Comparison of ENCODE assay signal across 8 mouse cellular contexts in the genomic region with DNA sequence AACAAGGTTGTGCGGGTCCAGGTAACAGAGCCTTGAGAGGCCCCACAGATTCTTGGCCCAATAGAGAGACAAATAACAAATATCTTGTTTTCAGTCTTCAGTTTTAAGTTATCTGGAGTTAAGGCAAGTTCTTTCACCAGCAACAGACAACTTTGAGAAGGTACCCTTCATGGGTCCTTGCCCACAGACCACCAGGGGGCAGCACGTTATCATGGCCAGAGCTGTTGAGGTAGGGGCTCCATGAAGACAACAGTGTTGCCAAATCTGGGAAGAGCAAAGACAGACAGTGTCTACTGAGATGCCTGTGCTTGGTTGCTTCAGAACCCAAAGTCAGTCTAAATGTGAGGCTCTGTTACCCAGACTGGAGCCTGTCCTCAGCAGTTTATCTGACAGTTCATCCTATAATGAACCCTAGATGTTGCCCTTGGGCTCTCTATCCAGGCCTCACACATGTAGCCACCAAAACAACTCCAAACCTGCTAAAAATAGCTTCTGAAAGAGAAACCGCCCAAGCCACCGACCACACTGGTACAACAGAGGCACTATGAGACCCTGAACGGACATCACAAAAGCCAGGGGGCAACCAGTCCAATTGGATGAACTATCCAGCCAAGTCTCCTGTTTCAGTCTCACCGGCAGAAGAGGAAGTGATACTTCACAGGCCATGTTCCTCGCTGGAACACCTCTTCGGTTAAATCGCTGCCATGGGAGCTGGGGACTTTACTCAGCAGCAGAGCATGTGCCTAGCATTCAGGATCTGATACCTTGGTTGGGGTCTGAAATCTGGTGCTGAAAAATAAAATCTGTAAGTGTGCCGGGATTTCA. TPM values are rescaled to one million over a fixed set of nuclear protein-coding genes. Genes with fewer than 3 reads are reported as not detected.
DNase-seq lines count a peak whose midpoint lies in the region; ATAC-seq and TF ChIP-seq lines count a peak whose summit lies in the region.

No protein-coding gene starts in this region.

- TF ChIP-seq CTCF in embryonic fibroblast, embryonic 13.5 days (IDR thresholded peaks at IDR 0.05; ENCODE audit: borderline replicate concordance, insufficient read depth, low read length): peak; percentile 56; the same call in 1 of the 2 replicates

- H3K4me1 ChIP-seq in midbrain, embryonic 14.5 days (ENCODE audit: control insufficient read depth, insufficient read depth, low read length): no peaks in the 10 kb centered on the region
- no peaks in the 10 kb centered on the region for H3K4me1 ChIP-seq in midbrain, embryonic 13.5 days (replicated peaks)
- H3K4me1 ChIP-seq in embryonic fibroblast, embryonic 13.5 days (ENCODE audit: control insufficient read depth, insufficient read depth, low read length): peaks cover 10% of the 10 kb centered on the region; the same call in 1 of the 2 replicates
- H3K4me1 ChIP-seq in limb, embryonic 10.5 days: no peaks in the 10 kb centered on the region

- no peak for TF ChIP-seq POLR2A in embryonic fibroblast, embryonic 13.5 days (IDR thresholded peaks at IDR 0.05; ENCODE audit: low read depth, low read length)

- H3K9ac ChIP-seq in midbrain, embryonic 14.5 days (replicated peaks; ENCODE audit: low read length): no peak overlapping the region
- H3K9ac ChIP-seq in midbrain, embryonic 13.5 days (replicated peaks): no peak overlapping the region

- 79% methylated on average over 10 of the region's 10 CpGs for WGBS in midbrain, embryonic 14.5 days
- 78% methylated on average over 10 of the region's 10 CpGs for WGBS in midbrain, embryonic 13.5 days
- WGBS in limb, embryonic 10.5 days: 74% methylated on average over 10 of the region's 10 CpGs

- 0 out of 2 replicates have a peak, but pooled peaks have one; percentile 59 for ATAC-seq in midbrain, embryonic 14.5 days (ENCODE audit: low FRiP score, low TSS enrichment)
- no peak for ATAC-seq in midbrain, embryonic 13.5 days

- peak; percentile 25 to 73 for DNase-seq in adrenal gland, adult (ENCODE audit: inconsistent age in 2 of 2, low spot score in 1 of 2)
- DNase-seq in adrenal gland, adult 8-10 months: no peak
- DNase-seq in midbrain, embryonic 14.5 days: peak; percentile 58
- peak; percentile 72 for DNase-seq in limb, embryonic 10.5 days (ENCODE audit: low spot score)
- peak; percentile 64 for DNase-seq in retina, embryonic 14.5 days (ENCODE audit: low spot score)
- no peak for DNase-seq in urinary bladder, postnatal 10 days (ENCODE audit: low spot score)

- H3K4me2 ChIP-seq in midbrain, embryonic 14.5 days (ENCODE audit: low read length): no peak overlapping the region
- H3K4me2 ChIP-seq in midbrain, embryonic 13.5 days (replicated peaks): no peak overlapping the region

- no peaks in the 10 kb centered on the region for H3K36me3 ChIP-seq in midbrain, embryonic 14.5 days (ENCODE audit: control insufficient read depth, insufficient read depth, low read length)
- no peaks in the 10 kb centered on the region for H3K36me3 ChIP-seq in midbrain, embryonic 13.5 days
- no peaks in the 10 kb centered on the region for H3K36me3 ChIP-seq in limb, embryonic 10.5 days

- H3K4me3 ChIP-seq in midbrain, embryonic 14.5 days (replicated peaks; ENCODE audit: low read depth, low read length): no peak overlapping the region
- no peak overlapping the region for H3K4me3 ChIP-seq in midbrain, embryonic 13.5 days (replicated peaks)
- H3K4me3 ChIP-seq in embryonic fibroblast, embryonic 13.5 days (ENCODE audit: insufficient read depth, low read length): no peak overlapping the region
- no peak overlapping the region for H3K4me3 ChIP-seq in limb, embryonic 10.5 days

- no peaks in the 10 kb centered on the region for H3K27me3 ChIP-seq in midbrain, embryonic 14.5 days (ENCODE audit: control insufficient read depth, insufficient read depth, low read length)
- no peaks in the 10 kb centered on the region for H3K27me3 ChIP-seq in midbrain, embryonic 13.5 days
- H3K27me3 ChIP-seq in limb, embryonic 10.5 days (ENCODE audit: low read depth, poor library complexity, severe bottlenecking): no peaks in the 10 kb centered on the region

- no peak overlapping the region for H3K27ac ChIP-seq in midbrain, embryonic 14.5 days (replicated peaks; ENCODE audit: low read depth, low read length)
- H3K27ac ChIP-seq in midbrain, embryonic 13.5 days: no peak overlapping the region
- H3K27ac ChIP-seq in embryonic fibroblast, embryonic 13.5 days (ENCODE audit: insufficient read depth, low read length): no peak overlapping the region
- no peak overlapping the region for H3K27ac ChIP-seq in limb, embryonic 10.5 days

- no peaks in the 10 kb centered on the region for H3K9me3 ChIP-seq in midbrain, embryonic 14.5 days (ENCODE audit: control insufficient read depth, low read length)
- no peaks in the 10 kb centered on the region for H3K9me3 ChIP-seq in midbrain, embryonic 13.5 days
- no peaks in the 10 kb centered on the region for H3K9me3 ChIP-seq in limb, embryonic 10.5 days (replicated peaks)

RNA-seq across cellular contexts. Expression of gene Sstr4, which starts 19.6 kb away (rescaled TPM):
- total RNA-seq in adrenal gland, adult 8-10 months (2022): under 1 TPM; 0.23 to 0.65 (median 0.33) TPM
- 1.4 and 2.6 TPM in 2 replicates for polyA plus RNA-seq in midbrain, embryonic 14.5 days (2014; fragmentation: Nextera tagmentation; extraction: Ambion mirVana)
- 0.79 and 1.5 TPM in 2 replicates for polyA plus RNA-seq in midbrain, embryonic 13.5 days (2015; fragmentation: Nextera tagmentation; extraction: Ambion mirVana)
- polyA plus RNA-seq in embryonic fibroblast, embryonic 13.5 days (2011; ENCODE audit: insufficient read length, low read depth, missing spikeins): 0.84 and 0.92 TPM in 2 replicates
- 0.18 and 0.26 TPM in 2 replicates for polyA plus RNA-seq in limb, embryonic 10.5 days (2016; fragmentation: Nextera tagmentation; extraction: Ambion mirVana)

RNA-seq across cellular contexts. Expression of gene Thbd, which starts 32.5 kb away (rescaled TPM):
- total RNA-seq in adrenal gland, adult 8-10 months (2022): 10 to 100 TPM; 18.6 to 31.2 (median 28.2) TPM
- polyA plus RNA-seq in midbrain, embryonic 14.5 days (2014; fragmentation: Nextera tagmentation; extraction: Ambion mirVana): 1.0 and 5.4 TPM in 2 replicates
- 4.5 and 4.8 TPM in 2 replicates for polyA plus RNA-seq in midbrain, embryonic 13.5 days (2015; fragmentation: Nextera tagmentation; extraction: Ambion mirVana)
- polyA plus RNA-seq in embryonic fibroblast, embryonic 13.5 days (2011; ENCODE audit: insufficient read length, low read depth, missing spikeins): 66.5 and 77.2 TPM in 2 replicates
- 2.8 and 4.0 TPM in 2 replicates for polyA plus RNA-seq in limb, embryonic 10.5 days (2016; fragmentation: Nextera tagmentation; extraction: Ambion mirVana)

Comparison
In these comparisons a context has a peak if more than half of its experiments do, and no peak if none do; other contexts are left out.
1. DNase-seq: peak in adrenal gland, adult (2 of 2), midbrain, embryonic 14.5 days (single experiment), limb, embryonic 10.5 days (single experiment) and retina, embryonic 14.5 days (single experiment); none in adrenal gland, adult 8-10 months (single experiment) and urinary bladder, postnatal 10 days (single experiment).
2. RNA of gene Thbd, which starts 32.5 kb away (polyA plus RNA-seq): 66.5 to 77.2 TPM in embryonic fibroblast, embryonic 13.5 days; 1.0 to 5.4 TPM in midbrain, embryonic 14.5 days, 4.5 to 4.8 TPM in midbrain, embryonic 13.5 days and 2.8 to 4.0 TPM in limb, embryonic 10.5 days; every median in the first group is over 10 times any median in the second.